Mouse (Mus musculus) neural tube, embryonic 12.5 days (tissue): ENCODE measurements around the gene Cacna1s. TPM values are rescaled to one million over a fixed set of nuclear protein-coding genes. Genes with fewer than 3 reads are reported as not detected.

Source experiments
- ATAC-seq: fragments of 200-750 bp; cut with Nextera tagmentation; 2 replicates; pipeline ENCODE4 v1.8.0; 2017; ENCODE audit warnings: low read depth, mild to moderate bottlenecking, moderate TSS enrichment, moderate library complexity; ENCODE audit not compliant: low FRiP score
- H3K27ac ChIP-seq: fragments of 300-500 bp; sonication (generic); 2 replicates; pipeline ENCODE4 v1.5.1; 2016
- H3K27me3 ChIP-seq: fragments of 300-500 bp; sonication (generic); replicated peaks from 2 replicates; pipeline ENCODE4 v1.6.1; 2016; ENCODE audit warnings: mild to moderate bottlenecking
- H3K36me3 ChIP-seq: fragments of 300-500 bp; sonication (generic); 2 replicates; pipeline ENCODE4 v1.6.1; 2016; ENCODE audit warnings: mild to moderate bottlenecking
- H3K4me1 ChIP-seq: fragments of 300-500 bp; sonication (generic); 2 replicates; pipeline ENCODE4 v1.6.1; 2016
- H3K4me2 ChIP-seq: fragments of 300-500 bp; sonication (generic); replicated peaks from 2 replicates; pipeline ENCODE4 v1.6.1; 2016; ENCODE audit warnings: mild to moderate bottlenecking
- H3K4me3 ChIP-seq: fragments of 300-500 bp; sonication (generic); 2 replicates; pipeline ENCODE4 v1.5.1; 2016
- H3K9ac ChIP-seq: fragments of 300-500 bp; sonication (generic); 2 replicates; pipeline ENCODE4 v1.6.1; 2016; ENCODE audit warnings: mild to moderate bottlenecking
- H3K9me3 ChIP-seq: fragments of 300-500 bp; sonication (generic); 2 replicates; pipeline ENCODE4 v1.6.1; 2016; ENCODE audit warnings: mild to moderate bottlenecking
- WGBS: fragments of 180-500 bp; shearing (Covaris S2); methylation state at CpG from one replicate; pipeline ENCODE4 v1.1.7; 2016; 5-methylcytosine and 5-hydroxymethylcytosine counted together
- polyA plus RNA-seq: library from polyadenylated mRNA; unstranded; fragments of >200 nt; fragmentation: Nextera tagmentation; extraction: Ambion mirVana; gene quantifications from 2 replicates; pipeline ENCODE4 v1.2.1, GENCODE M21; 2016

Gene Cacna1s
- polyA plus RNA-seq, 1 experiment from 2014 or later = 0.81 TPM

DNA sequence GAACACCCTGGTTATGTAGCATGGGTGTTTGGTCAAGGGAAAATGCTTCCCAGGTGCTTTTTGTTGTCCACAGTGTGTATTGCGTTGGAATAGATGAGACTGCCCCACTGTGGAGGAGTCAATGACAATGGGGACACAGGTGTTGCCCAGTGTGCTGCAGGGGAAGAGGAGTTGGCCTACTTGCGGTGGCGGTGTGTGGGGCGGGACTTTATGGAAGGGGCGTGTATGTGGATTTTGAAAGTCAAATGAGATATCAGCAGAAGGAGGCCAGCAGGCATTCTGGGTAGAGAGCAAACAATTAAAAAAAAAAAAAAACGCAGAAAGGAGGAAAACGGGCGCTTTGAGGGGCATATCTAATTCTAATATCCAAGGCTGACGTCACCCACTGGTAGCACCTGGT, 97.2 kb downstream of the Cacna1s start:
- no peak for ATAC-seq
- Histone ChIP-seq H3K36me3 (peaks cover 92% of the 10 kb centered on the region), H3K4me2 (no peak overlapping the region), H3K9me3 (no peaks in the 10 kb centered on the region), H3K27me3 (no peaks in the 10 kb centered on the region), H3K4me3 (no peak overlapping the region), H3K27ac (no peak overlapping the region), H3K4me1 (peaks cover 3% of the 10 kb centered on the region; the same call in 1 of the 2 replicates), H3K9ac (no peak overlapping the region)
- 84% methylated on average over 9 of the region's 9 CpGs for WGBS

GRCm38 (mm10) chr1:136151371-136151770, 98.8 kb downstream of the Cacna1s start:
- no peak overlapping the region for H3K4me3 ChIP-seq
- H3K27me3 ChIP-seq = no peaks in the 10 kb centered on the region
- no peak overlapping the region for H3K9ac ChIP-seq
- H3K36me3 ChIP-seq = peaks cover 96% of the 10 kb centered on the region
- H3K27ac ChIP-seq = no peak overlapping the region
- H3K9me3 ChIP-seq = no peaks in the 10 kb centered on the region
- H3K4me2 ChIP-seq = no peak overlapping the region
- no peaks in the 10 kb centered on the region for H3K4me1 ChIP-seq
- WGBS = 88% methylated on average over 8 of the region's 8 CpGs
- no peak for ATAC-seq

DNA sequence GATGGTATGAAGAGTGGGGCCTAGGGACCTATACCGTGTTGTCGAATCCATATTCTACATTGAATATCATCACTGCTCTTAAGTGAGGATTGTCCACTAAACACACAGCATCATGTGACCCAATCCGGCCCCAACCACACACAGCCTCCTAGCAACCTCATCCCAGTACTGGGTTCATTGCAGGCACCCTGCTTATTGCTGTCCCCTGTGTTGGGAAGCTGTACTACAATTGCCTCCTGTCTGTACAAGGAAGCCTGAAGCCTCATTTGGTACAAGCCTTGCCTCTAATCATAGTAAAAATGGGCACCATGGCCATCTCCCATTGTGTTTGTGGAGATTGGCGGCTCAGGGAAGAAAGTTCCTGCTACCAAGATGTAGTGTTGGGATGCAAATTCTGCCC, 103.8 kb downstream of the Cacna1s start:
- ATAC-seq = no peak

GRCm38 (mm10) chr1:136156951-136157350, 104.4 kb downstream of the Cacna1s start:
- H3K4me2 ChIP-seq = no peak overlapping the region
- H3K9me3 ChIP-seq = no peaks in the 10 kb centered on the region
- no peak overlapping the region for H3K27ac ChIP-seq
- H3K36me3 ChIP-seq = peaks cover 93% of the 10 kb centered on the region
- no peaks in the 10 kb centered on the region for H3K4me1 ChIP-seq
- no peak overlapping the region for H3K9ac ChIP-seq
- ATAC-seq = no peak
- H3K4me3 ChIP-seq = no peak overlapping the region
- WGBS = 91% methylated on average over 4 of the region's 4 CpGs
- H3K27me3 ChIP-seq = no peaks in the 10 kb centered on the region

More for the DNA sequence above, 103.8 kb downstream of the Cacna1s start:
- Histone ChIP-seq H3K27me3 (no peaks in the 10 kb centered on the region), H3K36me3 (peaks cover 93% of the 10 kb centered on the region), H3K27ac (no peak overlapping the region), H3K4me1 (no peaks in the 10 kb centered on the region), H3K9me3 (no peaks in the 10 kb centered on the region), H3K4me3 (no peak overlapping the region), H3K4me2 (no peak overlapping the region), H3K9ac (no peak overlapping the region)
- 98% methylated on average over 4 of the region's 4 CpGs for WGBS

GRCm38 (mm10) chr1:136159830-136160229, 107.3 kb downstream of the Cacna1s start:
- H3K9ac ChIP-seq = no peak overlapping the region
- no peaks in the 10 kb centered on the region for H3K4me1 ChIP-seq
- H3K4me2 ChIP-seq = no peak overlapping the region
- 55% methylated on average over 12 of the region's 12 CpGs for WGBS
- no peaks in the 10 kb centered on the region for H3K27me3 ChIP-seq
- peaks cover 94% of the 10 kb centered on the region for H3K36me3 ChIP-seq
- no peak overlapping the region for H3K4me3 ChIP-seq
- no peak for ATAC-seq
- H3K9me3 ChIP-seq = no peaks in the 10 kb centered on the region
- no peak overlapping the region for H3K27ac ChIP-seq

- Histone ChIP-seq H3K9ac (no peak overlapping the region), H3K4me2 (no peak overlapping the region), H3K27ac (no peak overlapping the region; the same call in 1 of the 2 replicates), H3K27me3 (no peaks in the 10 kb centered on the region), H3K4me1 (no peaks in the 10 kb centered on the region), H3K9me3 (no peaks in the 10 kb centered on the region), H3K36me3 (peaks cover 95% of the 10 kb centered on the region), H3K4me3 (no peak overlapping the region)
- no peak for ATAC-seq
- WGBS = 95% methylated on average over 12 of the region's 12 CpGs
Measured at GRCm38 (mm10) chr1:136160297-136160696, 107.7 kb downstream of the Cacna1s start.

DNA sequence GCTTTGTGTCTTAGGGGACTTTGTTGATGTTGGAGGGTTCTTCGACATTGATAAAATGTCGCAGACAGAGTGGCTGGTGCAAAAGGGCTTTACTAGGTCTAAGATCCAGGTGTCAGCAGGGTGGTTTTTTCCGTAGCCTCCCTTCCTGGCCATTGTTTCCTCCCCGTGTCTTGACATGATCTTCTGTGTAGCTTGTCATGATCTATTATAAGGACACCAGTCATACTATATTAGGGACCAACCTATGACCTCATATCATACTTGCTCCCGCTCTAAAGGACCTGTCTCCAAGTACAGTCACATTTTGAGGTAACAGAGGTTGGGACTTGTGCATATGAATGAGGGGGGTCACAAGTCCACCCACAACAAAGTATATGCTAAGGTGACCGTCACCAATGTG, 108.4 kb downstream of the Cacna1s start:
- Histone ChIP-seq H3K27ac (no peak overlapping the region), H3K9me3 (no peaks in the 10 kb centered on the region), H3K9ac (no peak overlapping the region), H3K4me2 (no peak overlapping the region), H3K27me3 (no peaks in the 10 kb centered on the region), H3K4me1 (no peaks in the 10 kb centered on the region), H3K4me3 (no peak overlapping the region), H3K36me3 (peaks cover 96% of the 10 kb centered on the region)
- WGBS = 95% methylated on average over 6 of the region's 6 CpGs
- no peak for ATAC-seq

DNA sequence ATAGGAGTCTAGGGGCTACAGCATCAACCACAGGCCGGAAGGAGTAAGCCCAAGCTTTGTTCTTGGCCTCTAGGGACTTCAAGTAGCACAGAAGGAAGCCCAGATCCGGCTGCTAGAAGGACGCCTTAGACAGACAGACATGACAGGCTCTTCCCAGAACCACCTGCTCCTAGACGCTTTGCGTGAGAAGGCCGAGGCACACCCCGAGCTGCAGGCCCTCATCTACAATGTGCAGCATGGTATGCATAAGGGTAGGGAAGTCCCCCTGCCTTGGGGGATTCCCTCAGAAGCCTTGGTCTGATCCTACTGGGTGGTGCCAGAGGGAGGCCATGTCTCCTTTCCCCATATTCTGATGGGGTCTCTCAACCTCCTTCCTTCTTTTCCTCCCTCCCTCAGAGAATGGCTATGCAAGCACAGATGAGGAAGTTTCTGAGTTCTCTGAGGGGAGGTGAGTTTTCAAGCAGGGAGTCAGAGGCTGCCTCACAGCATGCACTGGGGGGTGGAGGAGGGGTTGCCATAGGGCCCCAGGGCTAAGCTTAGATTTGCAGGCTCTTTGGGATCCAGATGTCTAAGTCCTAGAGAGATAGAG, 108.9 kb downstream of the Cacna1s start:
- Histone ChIP-seq H3K4me2 (no peak overlapping the region), H3K27ac (no peak overlapping the region), H3K4me3 (no peak overlapping the region), H3K36me3 (peaks cover 91% of the 10 kb centered on the region), H3K9ac (no peak overlapping the region), H3K27me3 (no peaks in the 10 kb centered on the region), H3K4me1 (no peaks in the 10 kb centered on the region), H3K9me3 (no peaks in the 10 kb centered on the region)
- 89% methylated on average over 7 of the region's 7 CpGs for WGBS
- no peak for ATAC-seq

DNA sequence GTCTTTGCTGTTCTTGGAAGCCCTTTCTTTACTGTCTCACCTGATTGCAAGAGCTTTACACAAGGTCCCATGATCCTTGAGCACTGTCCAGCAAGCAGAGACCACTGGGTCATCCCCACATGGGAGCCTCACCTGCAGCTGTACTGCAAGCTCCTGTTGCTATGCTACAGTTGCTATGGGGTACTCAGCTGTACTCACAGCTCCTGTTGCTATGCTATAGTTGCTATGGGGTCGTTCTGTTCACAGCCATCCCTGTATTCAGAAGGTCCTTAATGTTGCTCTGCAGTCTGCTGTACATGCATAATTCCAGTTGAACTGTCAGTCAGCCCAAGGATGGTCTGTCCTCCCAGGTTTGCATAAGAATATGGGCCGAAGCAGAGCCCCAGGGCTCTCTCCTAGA, 112.9 kb downstream of the Cacna1s start:
- peaks cover 88% of the 10 kb centered on the region for H3K36me3 ChIP-seq
- 51% methylated on average over 2 of the region's 2 CpGs for WGBS
- 0 out of 2 replicates have a peak, but pooled peaks have one; percentile 35 for ATAC-seq

GRCm38 (mm10) chr1:136167657-136168056, 115.1 kb downstream of the Cacna1s start:
- whole genome bisulfite sequencing = 76% methylated on average over 8 of the region's 8 CpGs
- Histone ChIP-seq H3K36me3 (peaks cover 87% of the 10 kb centered on the region), H3K4me2 (no peak overlapping the region), H3K4me1 (0 out of 2 replicates have a peak, but pooled peaks cover 3% of the 10 kb centered on the region), H3K4me3 (no peak overlapping the region), H3K9ac (no peak overlapping the region), H3K9me3 (no peaks in the 10 kb centered on the region), H3K27ac (no peak overlapping the region), H3K27me3 (no peaks in the 10 kb centered on the region)
- no peak for ATAC-seq

More for the DNA sequence above, 112.9 kb downstream of the Cacna1s start:
- H3K27me3 ChIP-seq = no peaks in the 10 kb centered on the region
- no peaks in the 10 kb centered on the region for H3K9me3 ChIP-seq
- no peak overlapping the region for H3K4me2 ChIP-seq
- no peak overlapping the region for H3K27ac ChIP-seq
- no peaks in the 10 kb centered on the region for H3K4me1 ChIP-seq
- H3K4me3 ChIP-seq = no peak overlapping the region
- H3K9ac ChIP-seq = no peak overlapping the region

Other genes starting within 250 kb of the Cacna1s start
- 0.68 and 0.75 TPM in 2 replicates for gene Lad1, start 234.2 kb upstream of the Cacna1s start, polyA plus RNA-seq
- gene Tnnt2, start 216.4 kb upstream of the Cacna1s start, polyA plus RNA-seq = 13.3 and 19.4 TPM in 2 replicates
- 0.11 and 0.25 TPM in 2 replicates for gene Pkp1, start 133.5 kb upstream of the Cacna1s start, polyA plus RNA-seq
- not detected in 2 replicates for gene Igfn1, start 46.4 kb upstream of the Cacna1s start, polyA plus RNA-seq
- gene Tmem9, start 44.6 kb upstream of the Cacna1s start, polyA plus RNA-seq = 151 and 152 TPM in 2 replicates
- gene Ascl5, start 1.9 kb upstream of the Cacna1s start, polyA plus RNA-seq = not detected in 2 replicates
- gene Kif21b, start 78.6 kb downstream of the Cacna1s start, polyA plus RNA-seq = 35.9 and 37.1 TPM in 2 replicates
- 0.49 TPM in 1 of 2 replicates, not detected in the other for gene Mroh3, start 160.1 kb downstream of the Cacna1s start, polyA plus RNA-seq
- 10.3 and 10.6 TPM in 2 replicates for gene Inava, start 181.5 kb downstream of the Cacna1s start, polyA plus RNA-seq
- gene Gpr25, start 208.1 kb downstream of the Cacna1s start, polyA plus RNA-seq = not detected in 2 replicates